Mouse (Mus musculus) erythroblast, adult 5-6 weeks (primary cell): Measurements from ENCODE around the gene Tas2r113. TPM values are rescaled to one million over a fixed set of nuclear protein-coding genes. Genes with fewer than 3 reads are reported as not detected.
"Not testable (repeated sequence)": the region's sequence is repeated elsewhere in the genome, so short reads cannot be mapped to it uniquely, and the experiment has no call there.

Experiments used
- ATAC-seq: replicated peaks from 2 replicates; pipeline ENCODE4 v1.8.0; 2016; ENCODE audit warnings: moderate number of reproducible peaks, mild to moderate bottlenecking, moderate TSS enrichment, inconsistent platforms; ENCODE audit not compliant: poor library complexity, low FRiP score, severe bottlenecking
- total RNA-seq, 2 experiments: library from RNA; stranded (forward) in 1 of 2; stranded (reverse) in 1 of 2; fragments of 150-400 nt in 1 of 2; fragments of 200-764, 138-1000 nt in 1 of 2; gene quantifications; 2 replicates each; pipeline versions ENCODE4 v1.2.3 to v1.2.4; 2015 to 2017; ENCODE audit warnings: low replicate concordance in 2 of 2

Gene Tas2r113
- total RNA-seq (2015; ENCODE audit: low replicate concordance) (not detected in 2 replicates), total RNA-seq (2017; ENCODE audit: low replicate concordance) (not detected in 2 replicates)

- no peak for ATAC-seq
Measured at GRCm38 (mm10) chr6:132892711-132893110, at the start of gene Tas2r113. Gene Tas2r113 (plus strand): TSS chr6:132893011.

DNA sequence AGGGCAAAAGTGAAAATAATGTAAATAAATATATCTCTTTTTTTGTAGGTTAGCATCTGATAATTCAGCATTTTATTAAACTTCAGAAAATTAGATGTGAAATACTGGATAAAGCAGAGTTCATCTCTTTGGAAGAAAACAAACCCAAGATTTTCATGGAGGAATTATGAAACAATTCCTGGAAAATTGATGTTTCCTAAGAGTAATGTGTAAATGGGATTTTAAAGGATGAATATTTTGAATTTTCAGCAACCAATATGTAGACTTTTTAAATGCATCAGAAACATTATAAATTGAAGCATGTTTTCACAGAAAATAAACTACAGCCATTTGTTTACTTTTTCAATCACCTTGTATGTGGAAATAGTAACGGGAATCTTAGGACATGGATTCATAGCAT, 46.0 kb upstream of the Tas2r113 start, which contains the start of gene Tas2r123:
TSS of gene Tas2r123 (plus strand) at position 301 of the 400 bp plus-strand sequence.
- ATAC-seq, result no peak

DNA sequence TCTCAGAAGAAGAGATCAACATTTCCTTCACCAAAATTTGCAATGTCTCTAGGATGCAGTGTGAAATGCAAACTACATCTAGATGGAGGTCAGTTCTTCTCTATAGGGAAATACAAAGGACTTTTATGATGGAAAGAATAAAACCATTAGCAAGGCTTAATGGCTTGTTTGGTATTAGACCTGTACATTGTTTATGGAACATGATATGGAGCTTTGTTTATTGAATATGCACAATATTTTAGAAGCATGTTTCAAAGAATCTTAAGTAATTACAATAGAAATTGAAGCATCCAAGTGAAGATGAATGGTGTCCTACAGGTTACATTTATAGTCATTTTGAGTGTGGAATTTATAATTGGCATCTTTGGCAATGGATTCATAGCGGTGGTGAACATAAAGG, 37.7 kb upstream of the Tas2r113 start, which contains the start of gene Tas2r116:
TSS of gene Tas2r116 (plus strand) at position 301 of the 400 bp plus-strand sequence.
- ATAC-seq, result no peak

- ATAC-seq, result no peak
Measured at GRCm38 (mm10) chr6:132867708-132868107, 25.1 kb upstream of the Tas2r113 start, which contains the start of gene Tas2r110. Gene Tas2r110 (plus strand): TSS chr6:132868008.

DNA sequence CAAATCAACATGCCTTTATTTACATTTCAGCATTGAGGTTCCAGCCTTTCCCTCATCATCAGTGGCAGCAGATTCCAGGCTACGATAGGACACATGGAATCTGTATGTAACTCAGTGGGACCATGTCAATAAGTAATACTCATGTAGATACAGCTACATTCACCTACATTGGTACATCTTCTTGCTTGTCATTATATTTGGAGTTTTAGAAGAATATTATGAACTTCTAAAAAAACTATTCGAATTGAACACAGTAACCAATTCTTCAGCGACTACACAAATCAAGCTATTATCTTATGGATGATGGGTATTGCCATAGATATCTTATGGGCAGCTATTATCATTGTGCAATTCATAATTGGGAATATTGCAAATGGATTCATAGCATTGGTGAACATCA, 16.5 kb downstream of the Tas2r113 start, which contains the start of gene Tas2r125:
TSS of gene Tas2r125 (plus strand) at position 301 of the 400 bp plus-strand sequence.
- no peak for ATAC-seq

- ATAC-seq, result not testable (repeated sequence)
Measured at GRCm38 (mm10) chr6:132941376-132941775, 48.6 kb downstream of the Tas2r113 start.

Other genes with a start within 250 kb of the Tas2r113 start
- not detected in 2 replicates for gene A630073D07Rik, start 241.5 kb upstream of the Tas2r113 start, total RNA-seq (2015; ENCODE audit: low replicate concordance)
- not detected in 2 replicates for gene A630073D07Rik, start 241.5 kb upstream of the Tas2r113 start, total RNA-seq (2017; ENCODE audit: low replicate concordance)
- gene Tas2r120, start 236.1 kb upstream of the Tas2r113 start, total RNA-seq (2015; ENCODE audit: low replicate concordance), result not detected in 2 replicates
- not detected in 2 replicates for gene Tas2r120, start 236.1 kb upstream of the Tas2r113 start, total RNA-seq (2017; ENCODE audit: low replicate concordance)
- gene Tas2r121, start 192.0 kb upstream of the Tas2r113 start, total RNA-seq (2015; ENCODE audit: low replicate concordance), result not detected in 2 replicates
- not detected in 2 replicates for gene Tas2r121, start 192.0 kb upstream of the Tas2r113 start, total RNA-seq (2017; ENCODE audit: low replicate concordance)
- not detected in 2 replicates for gene Tas2r122, start 181.1 kb upstream of the Tas2r113 start, total RNA-seq (2015; ENCODE audit: low replicate concordance)
- gene Tas2r122, start 181.1 kb upstream of the Tas2r113 start, total RNA-seq (2017; ENCODE audit: low replicate concordance), result not detected in 2 replicates
- gene Tas2r115, start 155.0 kb upstream of the Tas2r113 start, total RNA-seq (2015; ENCODE audit: low replicate concordance), result not detected in 2 replicates
- gene Tas2r115, start 155.0 kb upstream of the Tas2r113 start, total RNA-seq (2017; ENCODE audit: low replicate concordance), result not detected in 2 replicates
- not detected in 2 replicates for gene Tas2r124, start 138.3 kb upstream of the Tas2r113 start, total RNA-seq (2015; ENCODE audit: low replicate concordance)
- gene Tas2r124, start 138.3 kb upstream of the Tas2r113 start, total RNA-seq (2017; ENCODE audit: low replicate concordance), result not detected in 2 replicates
- not detected in 2 replicates for gene Tas2r102, start 130.9 kb upstream of the Tas2r113 start, total RNA-seq (2015; ENCODE audit: low replicate concordance)
- gene Tas2r102, start 130.9 kb upstream of the Tas2r113 start, total RNA-seq (2017; ENCODE audit: low replicate concordance), result not detected in 2 replicates
- not detected in 2 replicates for gene Tas2r136, start 114.8 kb upstream of the Tas2r113 start, total RNA-seq (2015; ENCODE audit: low replicate concordance)
- not detected in 2 replicates for gene Tas2r136, start 114.8 kb upstream of the Tas2r113 start, total RNA-seq (2017; ENCODE audit: low replicate concordance)
- not detected in 2 replicates for gene Tas2r117, start 90.2 kb upstream of the Tas2r113 start, total RNA-seq (2015; ENCODE audit: low replicate concordance)
- gene Tas2r117, start 90.2 kb upstream of the Tas2r113 start, total RNA-seq (2017; ENCODE audit: low replicate concordance), result not detected in 2 replicates
- not detected in 2 replicates for gene Tas2r123, start 45.9 kb upstream of the Tas2r113 start, total RNA-seq (2015; ENCODE audit: low replicate concordance)
- gene Tas2r123, start 45.9 kb upstream of the Tas2r113 start, total RNA-seq (2017; ENCODE audit: low replicate concordance), result not detected in 2 replicates
- not detected in 2 replicates for gene Tas2r116, start 37.6 kb upstream of the Tas2r113 start, total RNA-seq (2015; ENCODE audit: low replicate concordance)
- not detected in 2 replicates for gene Tas2r116, start 37.6 kb upstream of the Tas2r113 start, total RNA-seq (2017; ENCODE audit: low replicate concordance)
- not detected in 2 replicates for gene Tas2r110, start 25.0 kb upstream of the Tas2r113 start, total RNA-seq (2015; ENCODE audit: low replicate concordance)
- gene Tas2r110, start 25.0 kb upstream of the Tas2r113 start, total RNA-seq (2017; ENCODE audit: low replicate concordance), result not detected in 2 replicates
- not detected in 2 replicates for gene Tas2r125, start 16.6 kb downstream of the Tas2r113 start, total RNA-seq (2015; ENCODE audit: low replicate concordance)
- gene Tas2r125, start 16.6 kb downstream of the Tas2r113 start, total RNA-seq (2017; ENCODE audit: low replicate concordance), result not detected in 2 replicates
- gene Tas2r129, start 58.1 kb downstream of the Tas2r113 start, total RNA-seq (2015; ENCODE audit: low replicate concordance), result not detected in 2 replicates
- not detected in 2 replicates for gene Tas2r129, start 58.1 kb downstream of the Tas2r113 start, total RNA-seq (2017; ENCODE audit: low replicate concordance)
- gene Tas2r131, start 64.9 kb downstream of the Tas2r113 start, total RNA-seq (2015; ENCODE audit: low replicate concordance), result not detected in 2 replicates
- not detected in 2 replicates for gene Tas2r131, start 64.9 kb downstream of the Tas2r113 start, total RNA-seq (2017; ENCODE audit: low replicate concordance)
- not detected in 2 replicates for gene Tas2r109, start 88.0 kb downstream of the Tas2r113 start, total RNA-seq (2015; ENCODE audit: low replicate concordance)
- gene Tas2r109, start 88.0 kb downstream of the Tas2r113 start, total RNA-seq (2017; ENCODE audit: low replicate concordance), result not detected in 2 replicates
- not detected in 2 replicates for gene Tas2r103, start 144.1 kb downstream of the Tas2r113 start, total RNA-seq (2015; ENCODE audit: low replicate concordance)
- gene Tas2r103, start 144.1 kb downstream of the Tas2r113 start, total RNA-seq (2017; ENCODE audit: low replicate concordance), result not detected in 2 replicates
- not detected in 2 replicates for gene Tas2r140, start 162.8 kb downstream of the Tas2r113 start, total RNA-seq (2015; ENCODE audit: low replicate concordance)
- gene Tas2r140, start 162.8 kb downstream of the Tas2r113 start, total RNA-seq (2017; ENCODE audit: low replicate concordance), result not detected in 2 replicates
- 5.0 and 13.3 TPM in 2 replicates for gene Smim10l1, start 211.9 kb downstream of the Tas2r113 start, total RNA-seq (2015; ENCODE audit: low replicate concordance)
- 10.9 and 18.4 TPM in 2 replicates for gene Smim10l1, start 211.9 kb downstream of the Tas2r113 start, total RNA-seq (2017; ENCODE audit: low replicate concordance)